Mouse (Mus musculus) urinary bladder, postnatal 10 days (tissue): ENCODE measurements around the gene Acta2.

Experiments used
- DNase-seq: peaks from one replicate; pipeline ENCODE4 v3.0.0; 2022; ENCODE audit warnings: low spot score

Acta2 gene

DNA sequence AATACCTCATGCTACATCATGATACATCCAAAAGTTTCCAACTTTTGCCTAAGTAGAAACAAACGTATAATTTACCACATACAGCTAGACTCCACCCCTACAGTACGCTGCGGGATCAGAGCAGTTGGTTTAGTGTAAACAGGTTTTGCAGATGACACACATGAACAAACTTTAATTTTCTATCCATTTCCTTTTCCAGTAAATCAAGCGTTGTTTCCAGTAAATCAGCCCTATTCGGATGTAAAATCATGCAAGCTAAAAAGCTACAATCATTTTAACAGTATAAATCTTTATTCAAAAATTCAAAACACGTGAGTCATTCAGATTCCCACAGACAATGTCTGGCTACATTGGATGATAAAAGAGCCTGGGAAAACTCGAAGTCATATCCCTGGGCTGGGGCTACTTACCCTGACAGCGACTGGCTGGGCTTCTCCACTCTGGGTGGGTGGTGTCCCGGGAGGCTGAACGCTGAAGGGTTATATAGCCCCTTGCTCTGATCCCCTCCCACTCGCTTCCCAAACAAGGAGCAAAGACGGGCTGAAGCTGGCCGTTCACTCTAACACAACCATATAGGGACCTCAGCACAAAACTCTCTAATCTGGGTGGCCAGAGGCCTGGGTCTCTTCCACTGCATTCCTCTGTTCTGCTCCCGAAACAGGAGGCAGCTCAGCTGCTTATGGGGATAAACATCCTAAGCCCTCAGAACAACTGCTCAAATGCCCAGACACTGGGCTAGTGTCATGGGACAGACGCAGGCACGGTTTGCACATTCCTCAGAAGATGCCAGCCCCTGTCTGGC lies at the start of gene Acta2:
Gene Acta2 (minus strand): TSS at position 711 of the 802 bp plus-strand sequence.
- peak; percentile 36 for DNase-seq

DNA sequence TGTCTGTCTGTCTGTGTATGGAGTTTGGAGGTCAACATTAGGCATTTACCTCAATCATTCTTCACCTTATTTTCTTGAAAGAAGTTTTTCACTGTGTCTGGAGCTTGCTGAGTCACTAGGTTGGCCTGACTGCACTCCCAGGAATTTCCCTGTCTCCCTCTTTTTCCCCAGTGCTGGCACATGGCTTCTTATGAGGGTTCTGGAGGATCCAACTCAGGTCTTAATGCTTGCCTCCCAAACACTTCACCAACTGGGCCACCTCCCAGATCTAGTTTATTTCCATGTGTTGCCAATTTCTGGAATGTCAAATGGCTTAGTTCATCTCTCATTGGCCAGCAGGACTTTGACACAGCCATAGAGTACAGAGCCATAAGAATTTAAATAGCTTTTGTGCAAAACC lies 49.5 kb upstream of the Acta2 start:
- no peak for DNase-seq

DNA sequence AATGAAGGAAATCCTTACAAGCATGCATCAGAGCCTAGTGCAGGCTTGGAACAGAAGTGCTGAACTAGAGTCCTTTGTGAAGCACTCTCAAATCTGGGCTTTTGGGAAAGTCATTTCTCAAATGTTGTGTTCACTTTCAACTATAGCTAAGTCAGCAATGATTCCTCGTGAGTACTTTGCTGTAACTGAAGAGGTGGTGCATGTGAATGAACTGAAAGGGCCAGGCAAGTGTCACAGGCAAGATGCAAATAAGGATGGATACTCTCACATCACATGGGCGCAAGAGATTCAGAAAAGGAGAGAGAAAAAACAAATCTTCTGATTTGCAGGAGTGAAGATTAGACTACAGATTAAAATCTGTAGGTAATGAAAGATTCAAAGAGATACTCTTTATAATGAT lies 45.0 kb upstream of the Acta2 start:
- DNase-seq = no peak

DNA sequence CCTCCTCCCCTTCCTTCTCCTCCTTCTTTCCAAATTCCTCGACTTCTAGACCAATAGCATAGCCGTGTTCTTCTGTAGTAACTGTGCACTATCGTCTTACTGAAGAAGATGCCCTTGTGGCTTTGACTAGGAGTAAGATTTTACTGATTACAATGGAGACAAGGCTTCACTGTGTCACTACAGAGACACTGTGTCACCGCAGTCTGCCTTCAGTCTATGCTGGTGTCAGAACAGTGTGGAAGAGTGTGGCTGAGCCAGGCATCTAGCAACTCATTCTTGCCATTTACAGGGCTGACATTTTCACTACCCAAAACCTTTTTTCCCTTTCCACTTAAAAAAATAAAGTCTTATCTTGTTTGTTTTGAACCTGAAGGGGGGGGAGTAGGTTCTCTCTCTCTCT lies 43.8 kb upstream of the Acta2 start:
- DNase-seq = no peak

DNA sequence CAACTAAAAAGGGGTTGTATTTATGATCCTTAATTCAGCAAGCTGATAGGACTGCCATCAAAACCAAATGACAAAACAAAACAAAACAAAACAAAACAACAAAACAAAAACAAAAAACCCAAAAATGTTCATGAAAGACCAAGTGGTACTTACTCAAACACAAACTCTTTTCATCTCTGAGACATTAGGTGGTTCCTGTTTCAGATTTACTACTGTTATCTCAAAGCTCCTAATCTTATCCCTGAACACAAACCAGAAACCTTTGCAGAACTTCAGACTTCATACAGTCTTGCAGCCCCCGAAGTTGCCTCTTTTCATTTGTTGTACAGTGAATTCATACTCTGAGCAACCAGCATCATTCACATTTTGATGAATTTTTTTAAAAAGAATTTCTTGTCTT lies 43.1 kb upstream of the Acta2 start:
- no peak for DNase-seq

DNA sequence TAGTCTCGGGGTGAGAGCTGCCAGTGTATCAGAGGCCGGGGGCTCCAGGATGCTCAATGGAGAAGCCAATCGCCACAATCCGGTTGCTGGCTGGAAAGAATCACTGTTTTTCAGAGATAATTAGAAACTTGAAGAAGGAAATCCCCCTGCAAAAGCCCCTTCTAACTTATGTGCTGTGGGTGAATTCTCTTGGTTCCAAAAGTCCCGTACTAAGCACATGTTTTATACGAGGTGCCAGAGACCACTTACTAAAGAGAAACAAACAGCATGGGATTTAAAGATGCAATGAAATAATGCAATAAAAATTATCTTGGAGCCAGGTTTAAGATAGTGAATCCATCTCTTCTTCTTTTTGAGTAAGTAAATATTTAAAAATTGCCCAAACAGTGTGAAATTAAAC lies 40.1 kb upstream of the Acta2 start:
- no peak for DNase-seq

DNA sequence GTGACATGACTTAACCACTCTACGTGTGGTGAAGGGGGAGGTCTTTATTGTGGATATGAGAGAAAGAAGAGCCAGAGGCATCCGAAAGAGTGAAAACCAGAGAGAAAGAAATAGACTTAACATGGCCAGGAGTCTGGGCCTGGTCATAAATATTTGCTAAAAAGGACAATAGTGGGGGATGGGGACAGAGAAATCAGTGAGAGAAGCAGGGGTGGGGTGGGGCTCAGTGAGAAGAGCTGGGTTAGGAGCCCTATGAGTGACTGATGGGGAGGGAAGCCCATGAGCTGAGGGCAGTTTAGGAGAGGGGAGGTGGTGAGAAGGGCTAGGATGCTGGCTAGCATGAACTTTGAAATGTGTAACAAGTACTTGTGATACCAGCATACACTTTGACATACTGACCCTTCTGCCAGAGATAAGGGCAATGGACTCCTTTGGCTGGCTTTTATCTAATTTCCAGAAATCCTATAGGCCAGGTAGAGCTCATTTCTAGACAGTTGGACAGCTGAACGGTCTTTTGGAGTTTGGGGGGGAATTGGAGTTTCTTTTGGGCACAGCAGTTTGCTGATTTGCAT lies 38.1 kb upstream of the Acta2 start:
- no peak for DNase-seq

DNA sequence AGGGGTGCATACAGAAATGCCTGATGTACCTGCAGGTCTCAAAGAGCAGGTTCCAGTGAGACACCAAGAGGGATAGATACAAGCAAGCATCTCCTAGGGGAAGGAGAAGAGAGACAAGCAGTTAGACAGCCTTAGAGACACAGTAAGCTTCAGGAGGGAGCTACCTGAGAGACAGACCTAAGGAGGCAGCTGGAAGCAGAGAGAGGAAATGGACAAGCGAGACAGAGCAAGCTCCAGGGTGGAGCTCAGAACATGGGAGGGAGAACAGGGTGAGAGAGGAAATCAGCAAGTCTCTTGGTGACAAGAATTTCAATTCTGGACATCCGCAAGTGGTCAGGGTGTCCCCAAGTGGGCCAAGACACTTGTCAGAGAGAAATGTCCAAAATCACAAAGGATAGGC lies 37.3 kb upstream of the Acta2 start:
- no peak for DNase-seq

DNA sequence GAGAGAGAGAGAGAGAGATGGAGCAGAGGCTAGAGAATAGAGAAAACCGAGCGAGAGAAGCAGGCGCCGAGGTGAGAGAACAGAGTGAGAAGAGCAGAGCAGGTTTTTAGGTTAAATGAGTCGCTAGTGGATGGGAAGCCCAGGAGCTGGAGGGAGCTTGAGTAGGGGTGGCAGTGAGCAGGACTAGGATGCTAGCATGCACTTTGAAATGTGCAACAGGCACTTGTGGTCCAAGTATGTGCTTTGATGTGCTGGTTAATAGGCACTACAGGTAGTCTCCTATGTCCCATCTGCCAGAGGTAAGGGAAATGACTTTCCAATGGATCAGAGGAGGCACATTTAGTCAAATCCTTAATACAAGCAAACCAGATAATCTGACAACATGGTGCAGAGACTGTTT lies 36.6 kb upstream of the Acta2 start:
- DNase-seq = no peak

DNA sequence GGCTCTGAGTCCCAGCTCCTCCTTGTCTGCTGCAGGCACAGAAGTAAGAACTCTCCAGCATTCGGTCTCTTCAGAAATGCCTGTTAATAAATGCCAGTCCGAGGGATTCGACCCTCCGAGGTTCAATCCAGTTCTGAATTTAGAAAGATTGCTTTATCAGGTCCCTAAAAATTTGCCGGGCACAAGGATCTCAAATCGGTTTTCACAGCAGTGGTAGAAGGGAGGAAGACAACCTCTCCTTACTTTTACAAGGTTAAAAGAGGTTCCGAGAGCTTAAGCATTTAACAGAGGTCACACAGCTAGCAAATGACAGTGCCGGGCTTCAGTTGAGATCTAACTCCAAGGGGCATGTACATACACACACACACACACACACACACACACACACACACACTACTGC lies 36.0 kb upstream of the Acta2 start:
- no peak for DNase-seq

DNA sequence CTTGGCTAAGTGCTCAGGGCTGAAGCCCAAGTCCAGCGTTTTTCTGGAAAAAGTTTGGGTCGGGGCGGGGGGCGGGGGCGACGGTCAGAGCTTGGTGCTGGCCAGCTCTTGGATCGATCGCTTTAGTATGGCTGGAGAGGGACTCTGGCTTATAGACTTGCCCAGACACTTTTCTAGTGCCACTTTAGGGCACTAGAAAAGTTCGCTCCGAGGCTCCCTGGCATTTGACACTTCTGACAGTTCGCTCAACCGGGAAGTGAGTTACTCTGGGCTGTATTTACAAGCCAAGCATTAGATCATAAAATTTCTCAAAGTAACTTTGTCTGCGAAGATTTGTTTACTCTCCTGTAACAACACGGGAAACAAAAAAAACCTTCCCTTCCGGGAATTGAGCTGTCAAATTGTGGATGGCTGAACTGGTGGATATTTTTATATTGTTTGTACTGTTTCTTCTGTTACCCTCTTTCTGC lies 35.5 kb upstream of the Acta2 start:
- DNase-seq = no peak

DNA sequence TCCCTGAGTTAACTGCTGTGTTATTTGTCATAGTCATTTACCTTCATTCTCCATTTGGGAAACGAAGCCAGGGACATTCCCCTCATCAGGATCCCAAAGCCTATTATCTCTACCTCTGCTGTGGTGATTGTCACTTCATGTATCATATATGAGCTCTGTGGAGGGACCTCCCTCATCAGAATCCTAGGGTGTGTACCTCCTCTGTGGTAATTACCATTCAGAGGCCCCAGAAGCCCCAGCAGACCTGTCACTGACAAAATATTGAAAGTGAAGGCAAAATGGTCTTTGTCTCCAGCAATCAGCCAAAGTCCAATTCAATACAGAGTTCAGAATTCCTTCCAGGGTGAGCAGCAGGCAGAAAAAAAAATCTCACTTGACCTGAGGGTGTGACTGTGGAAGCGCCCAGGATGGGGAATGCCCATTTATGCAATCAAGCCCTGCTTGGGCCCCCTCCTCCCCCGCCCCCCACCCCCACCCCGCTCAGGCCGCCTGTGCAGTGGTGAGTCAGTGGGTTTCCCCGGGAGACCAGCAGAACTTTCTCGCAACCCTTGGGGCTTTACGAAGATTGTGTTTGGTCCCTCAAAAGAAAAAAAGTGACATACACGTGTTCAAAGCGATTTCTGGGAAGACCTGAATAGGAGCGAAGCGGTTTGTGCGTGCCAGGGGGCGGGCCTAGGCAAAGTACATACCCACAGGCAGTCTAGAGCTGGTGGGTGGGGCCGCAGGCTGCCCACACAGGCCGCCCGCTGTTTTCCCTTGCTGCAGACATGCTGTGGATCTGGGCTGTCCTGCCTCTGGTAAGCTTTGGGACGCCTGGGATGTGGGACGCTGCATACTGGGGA lies 34.8 kb upstream of the Acta2 start, which contains the start of gene Fas:
Gene Fas (plus strand): TSS at position 719 of the 842 bp plus-strand sequence.
- DNase-seq = peak; percentile 28

DNA sequence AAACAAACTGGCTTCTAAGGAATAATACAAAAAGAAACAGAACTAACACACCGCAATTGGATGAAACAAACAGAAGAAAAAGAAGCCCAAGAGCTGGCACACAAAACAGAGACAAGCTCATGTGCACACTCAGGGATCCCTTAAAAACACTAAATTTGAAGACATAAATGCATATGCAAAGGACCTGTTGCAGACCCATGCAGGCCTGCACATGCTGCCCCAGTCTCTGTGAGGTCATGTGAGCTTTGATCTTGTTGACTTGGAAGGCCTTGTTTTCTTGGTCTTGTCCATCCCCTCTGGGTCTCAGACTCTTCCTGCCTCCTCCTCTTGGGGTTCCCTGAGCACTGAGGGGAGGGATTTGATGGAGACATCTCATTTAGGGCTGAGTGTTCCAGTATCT lies 33.3 kb upstream of the Acta2 start:
- DNase-seq = no peak

DNA sequence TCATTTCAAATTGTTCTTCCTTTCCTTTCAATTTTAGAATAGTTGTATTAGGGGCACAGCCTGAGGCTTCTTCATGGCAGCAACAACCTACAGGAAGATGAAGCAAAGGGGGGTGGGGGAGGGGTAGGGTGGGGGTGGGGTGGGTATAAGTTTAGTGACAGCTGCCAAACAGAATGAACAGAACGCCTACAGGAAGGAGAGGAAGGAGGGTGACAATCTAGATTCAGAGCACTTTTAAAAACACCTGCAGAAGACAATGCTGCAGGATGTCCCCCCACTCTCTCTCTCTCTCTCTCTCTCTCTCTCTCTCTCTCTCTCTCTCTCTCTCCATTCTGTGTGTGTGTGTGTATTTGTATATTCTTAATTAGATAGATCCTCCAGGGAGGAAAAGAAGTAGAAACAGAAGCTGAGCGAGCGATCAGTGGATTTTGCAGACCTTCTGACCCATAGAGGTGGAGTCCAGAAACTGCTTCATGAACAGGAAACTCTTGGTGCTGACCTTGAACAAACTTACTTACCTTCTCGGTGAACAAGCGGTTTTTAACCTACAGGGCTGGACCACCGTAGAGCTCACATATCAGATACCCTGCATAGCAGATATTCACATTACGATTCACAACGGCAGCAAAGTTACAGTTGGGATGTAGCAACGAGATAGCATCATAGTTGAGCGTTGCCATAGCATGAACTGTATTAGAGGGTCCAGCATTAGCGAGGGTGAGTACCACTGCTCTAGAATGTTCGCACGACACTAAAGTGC lies 32.4 kb upstream of the Acta2 start:
- no peak for DNase-seq

DNA sequence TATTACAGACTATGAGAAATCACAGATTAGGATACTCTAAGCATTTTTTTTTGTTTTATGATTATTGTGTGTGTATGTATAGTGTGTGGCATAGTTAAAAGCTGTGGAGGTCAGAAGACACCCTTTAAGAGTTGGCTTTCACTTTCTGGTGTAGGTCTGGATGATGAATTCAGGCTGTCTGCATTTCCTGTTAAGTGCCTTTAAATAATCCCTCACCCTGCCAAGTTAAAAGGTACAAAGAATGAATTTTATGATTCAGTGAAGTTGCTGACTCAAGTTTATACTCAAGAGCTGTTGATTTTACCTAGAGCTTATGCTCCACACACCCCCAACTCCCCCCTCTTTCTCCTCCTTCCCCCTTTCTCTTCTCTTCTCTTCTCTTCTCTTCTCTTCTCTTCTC lies 31.8 kb upstream of the Acta2 start:
- DNase-seq = no peak

DNA sequence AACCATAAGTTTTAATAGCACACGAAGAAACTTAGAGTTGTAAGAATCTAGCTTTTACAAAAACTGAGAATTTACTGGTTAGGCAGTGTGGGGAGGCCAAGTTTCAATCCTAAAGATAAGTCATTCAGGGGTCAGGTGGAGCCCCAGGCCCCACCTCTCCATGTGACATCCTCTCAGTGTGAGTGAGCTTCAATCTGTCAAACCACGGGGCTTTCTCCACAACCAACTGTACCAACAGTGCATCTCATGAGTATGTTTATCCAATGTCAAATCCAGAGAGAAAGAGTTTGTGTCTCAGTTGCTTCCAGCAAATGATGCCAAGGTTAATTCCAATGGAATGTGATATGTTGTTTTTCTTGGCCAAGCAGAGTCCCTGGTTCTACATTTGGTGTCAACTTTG lies 29.4 kb upstream of the Acta2 start:
- no peak for DNase-seq

DNA sequence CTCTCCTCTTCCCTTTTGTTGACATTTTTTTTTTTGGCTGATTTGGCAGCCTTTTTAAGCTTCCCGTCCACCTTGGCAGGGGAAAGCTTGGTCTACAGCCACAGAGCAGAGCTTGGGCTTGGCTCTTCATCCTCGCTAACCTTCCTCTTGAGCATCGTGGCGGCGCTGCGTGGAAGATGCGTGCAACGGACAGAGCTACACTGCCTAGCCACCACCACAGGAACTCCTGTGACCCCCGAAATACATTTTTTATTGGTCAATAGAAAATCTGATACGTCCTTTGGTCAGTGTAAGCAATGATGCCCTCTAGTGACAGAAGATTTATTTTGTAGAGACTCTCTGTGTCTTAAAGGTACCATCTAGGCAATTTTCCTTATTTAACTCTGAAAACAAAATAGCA lies 29.0 kb upstream of the Acta2 start:
- DNase-seq = no peak

DNA sequence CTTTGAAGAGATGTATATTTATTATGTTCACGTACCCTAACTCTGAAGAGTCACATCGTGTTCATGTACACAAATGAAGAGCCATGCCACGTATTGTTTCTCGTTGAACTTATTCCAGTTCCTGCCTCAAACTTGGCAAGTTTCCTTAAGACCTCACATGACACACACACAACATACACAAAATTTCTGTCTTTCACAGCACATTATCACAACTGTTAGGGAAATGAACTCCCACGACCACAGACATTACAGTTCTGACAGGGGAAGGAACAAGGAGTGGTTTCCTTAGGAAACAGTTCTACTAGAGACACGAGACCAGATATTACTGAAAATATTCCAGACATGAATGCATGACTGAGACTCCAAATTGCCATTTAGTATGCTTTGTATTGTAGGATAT lies 28.2 kb upstream of the Acta2 start:
- DNase-seq = no peak

DNA sequence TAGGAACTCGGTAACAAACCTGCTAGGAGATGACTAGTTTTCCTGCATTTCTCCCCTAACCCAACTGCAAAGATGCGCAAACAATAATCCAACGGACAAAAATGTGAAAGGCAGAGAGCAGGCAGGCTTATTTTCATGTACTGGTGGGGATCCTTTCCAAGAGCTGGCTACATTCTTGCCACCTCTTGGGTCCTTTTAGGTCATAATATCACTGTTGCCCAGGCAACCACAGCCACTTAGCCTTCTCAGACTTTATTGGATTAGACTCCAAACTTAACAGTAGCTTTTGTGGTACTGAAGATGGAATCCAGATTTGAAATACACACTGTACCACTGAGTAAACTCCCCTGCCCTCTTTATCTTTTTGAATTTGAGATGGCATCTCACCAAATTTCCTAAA lies 22.7 kb upstream of the Acta2 start:
- no peak for DNase-seq

DNA sequence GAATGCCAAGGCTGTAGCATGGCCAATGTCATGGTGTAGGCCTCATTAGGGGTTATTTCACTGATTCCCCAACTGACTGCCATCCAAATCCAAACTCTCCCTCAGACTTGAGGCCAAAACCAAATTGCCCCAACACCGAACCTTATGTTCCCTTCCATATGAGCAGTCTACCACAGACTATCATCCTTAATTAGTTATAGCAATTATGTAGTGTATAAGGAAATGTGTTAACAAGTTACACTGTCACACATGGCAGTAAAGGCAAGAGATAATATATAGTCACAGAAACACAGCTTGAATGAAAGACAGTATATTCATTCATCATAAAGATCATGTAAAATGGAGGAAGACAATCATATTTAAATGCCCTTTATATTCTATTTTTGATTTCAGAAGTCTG lies 17.7 kb upstream of the Acta2 start:
- no peak for DNase-seq

DNA sequence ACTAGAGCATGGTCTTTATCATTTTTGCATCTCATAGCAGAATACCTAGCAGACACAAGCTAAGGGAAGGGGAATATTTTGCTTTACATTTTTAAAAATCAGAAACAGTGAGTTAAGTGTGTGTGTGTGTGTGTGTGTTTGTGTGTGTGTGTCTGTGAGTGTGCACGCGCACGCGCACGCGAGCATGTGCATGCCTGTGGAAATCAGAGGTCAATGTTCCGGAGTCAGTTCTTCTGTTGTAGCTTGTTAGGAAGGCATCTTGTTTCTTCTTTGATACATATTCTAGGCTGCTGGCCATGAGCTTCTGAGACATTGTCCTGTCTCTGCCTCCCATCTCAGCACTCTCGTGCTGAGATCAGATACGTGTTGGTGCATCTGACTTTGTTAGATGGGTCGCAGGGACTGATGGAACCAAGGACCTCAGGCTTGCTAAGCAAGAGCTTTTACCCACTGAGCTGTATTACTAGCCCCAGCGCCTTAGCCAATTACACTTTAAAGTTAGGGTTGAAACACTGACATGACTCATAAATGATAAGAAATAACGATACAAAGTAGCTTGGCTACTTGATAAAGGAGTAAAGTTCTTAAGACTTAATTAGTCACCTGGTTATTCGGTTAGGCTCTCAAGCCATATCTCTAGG lies 15.6 kb upstream of the Acta2 start:
- no peak for DNase-seq
